Comparison of ENCODE assay signal across 10 mouse cellular contexts in the genomic region with DNA sequence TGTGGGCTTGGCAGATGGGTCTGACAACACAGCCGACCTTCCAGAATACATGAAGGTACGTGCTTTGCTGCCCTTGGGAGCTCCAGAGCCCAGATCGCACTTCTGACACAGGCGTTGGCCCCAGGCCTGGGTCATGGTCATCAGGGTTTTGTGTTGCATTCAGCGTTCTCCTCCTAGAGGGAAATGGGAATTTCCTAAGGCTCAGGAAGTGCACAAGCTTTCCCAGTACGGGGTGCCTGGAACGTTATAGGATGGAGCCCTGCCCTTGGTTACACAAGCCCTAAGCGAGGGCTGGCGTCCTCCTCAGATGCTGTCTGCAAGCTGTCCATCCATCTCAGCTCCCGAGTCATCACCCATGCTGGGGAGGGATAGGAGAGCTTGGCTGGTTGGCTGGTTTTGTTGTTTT. TPM values are rescaled to one million over a fixed set of nuclear protein-coding genes. Genes with fewer than 3 reads are reported as not detected.
DNase-seq lines count a peak whose midpoint lies in the region; ATAC-seq and TF ChIP-seq lines count a peak whose summit lies in the region.
"Had no signal": no experiment of that assay in that cellular context is flagged by ENCODE, and none has a peak within 500 bp of the region (broad histone marks: within the 10 kb centered on the region; RNA-seq: fewer than 3 reads in every experiment).

No protein-coding gene starts in this region.

- TF ChIP-seq CTCF in CH12.LX (conservative IDR thresholded peaks at IDR 0.05 in 1 of 2, IDR thresholded peaks at IDR 0.05 in 1 of 2; ENCODE audit: low read depth in 2 of 2, low read length in 2 of 2), result no peak
- TF ChIP-seq CTCF in cerebellum, adult 2 months (IDR thresholded peaks at IDR 0.05; ENCODE audit: borderline replicate concordance, insufficient read depth, low read depth, low read length), result no peak

- no peaks in the 10 kb centered on the region for H3K9me3 ChIP-seq in hindbrain, embryonic 10.5 days
- no peaks in the 10 kb centered on the region for H3K9me3 ChIP-seq in hindbrain, embryonic 12.5 days (replicated peaks)
- no peaks in the 10 kb centered on the region for H3K9me3 ChIP-seq in CH12.LX (replicated peaks; ENCODE audit: low read length)
- no peaks in the 10 kb centered on the region for H3K9me3 ChIP-seq in heart, embryonic 13.5 days
- H3K9me3 ChIP-seq in embryonic facial prominence, embryonic 10.5 days, result no peaks in the 10 kb centered on the region
- no peaks in the 10 kb centered on the region for H3K9me3 ChIP-seq in forebrain, embryonic 16.5 days (ENCODE audit: control insufficient read depth, low read length)
- H3K9me3 ChIP-seq: embryonic facial prominence, embryonic 15.5 days; midbrain, embryonic 13.5 days had no signal

- 73% methylated on average over 10 of the region's 10 CpGs for WGBS in hindbrain, embryonic 10.5 days
- 71% methylated on average over 10 of the region's 10 CpGs for WGBS in hindbrain, embryonic 12.5 days
- WGBS in cerebellum, adult 2 months, result 6% methylated on average over 10 of the region's 10 CpGs
- 65% methylated on average over 10 of the region's 10 CpGs for whole genome bisulfite sequencing in heart, embryonic 13.5 days
- WGBS in embryonic facial prominence, embryonic 10.5 days, result 72% methylated on average over 10 of the region's 10 CpGs
- WGBS in forebrain, embryonic 16.5 days, result 89% methylated on average over 10 of the region's 10 CpGs

- no peak overlapping the region for H3K4me2 ChIP-seq in hindbrain, embryonic 12.5 days (replicated peaks)
- no peak overlapping the region for H3K4me2 ChIP-seq in CH12.LX (ENCODE audit: insufficient read depth, low read depth, poor library complexity, severe bottlenecking)
- H3K4me2 ChIP-seq in heart, embryonic 13.5 days, result no peak overlapping the region
- no peak overlapping the region for H3K4me2 ChIP-seq in forebrain, embryonic 16.5 days (ENCODE audit: low read length)
- H3K4me2 ChIP-seq: embryonic facial prominence, embryonic 15.5 days; midbrain, embryonic 13.5 days had no signal

- peaks cover 72% of the 10 kb centered on the region for H3K4me1 ChIP-seq in hindbrain, embryonic 10.5 days (replicated peaks)
- H3K4me1 ChIP-seq in hindbrain, embryonic 12.5 days, result peaks cover 22% of the 10 kb centered on the region
- peaks cover 76 to 99% of the 10 kb centered on the region in 2 experiments for H3K4me1 ChIP-seq in CH12.LX (ENCODE audit: control insufficient read depth in 1 of 2, insufficient read depth in 2 of 2)
- H3K4me1 ChIP-seq in cerebellum, adult 2 months (ENCODE audit: control insufficient read depth, insufficient read depth, low read length), result peaks cover 63% of the 10 kb centered on the region
- H3K4me1 ChIP-seq in heart, embryonic 13.5 days, result peaks cover 90% of the 10 kb centered on the region
- peaks cover 81% of the 10 kb centered on the region for H3K4me1 ChIP-seq in embryonic facial prominence, embryonic 10.5 days
- no peaks in the 10 kb centered on the region for H3K4me1 ChIP-seq in forebrain, embryonic 16.5 days (replicated peaks; ENCODE audit: control insufficient read depth, insufficient read depth, low read length)

- H3K9ac ChIP-seq in hindbrain, embryonic 12.5 days, result no peak overlapping the region
- H3K9ac ChIP-seq in CH12.LX (ENCODE audit: insufficient read depth, low read depth), result no peak overlapping the region
- H3K9ac ChIP-seq in heart, embryonic 13.5 days, result no peak overlapping the region
- no peak overlapping the region for H3K9ac ChIP-seq in forebrain, embryonic 16.5 days (replicated peaks; ENCODE audit: low read depth, low read length)
- H3K9ac ChIP-seq: embryonic facial prominence, embryonic 15.5 days; midbrain, embryonic 13.5 days had no signal

- ATAC-seq in hindbrain, embryonic 12.5 days (ENCODE audit: low FRiP score), result no peak
- no peak for ATAC-seq in heart, embryonic 13.5 days (ENCODE audit: extremely low read depth, insufficient number of reproducible peaks, low FRiP score, low TSS enrichment)
- no peak for ATAC-seq in forebrain, embryonic 16.5 days
- ATAC-seq: midbrain, embryonic 13.5 days had no signal

- no peaks in the 10 kb centered on the region for H3K27me3 ChIP-seq in hindbrain, embryonic 10.5 days (ENCODE audit: insufficient read depth, poor library complexity, severe bottlenecking)
- H3K27me3 ChIP-seq in hindbrain, embryonic 12.5 days, result no peaks in the 10 kb centered on the region
- H3K27me3 ChIP-seq in CH12.LX (replicated peaks), result no peaks in the 10 kb centered on the region
- no peaks in the 10 kb centered on the region for H3K27me3 ChIP-seq in cerebellum, adult 2 months (ENCODE audit: control insufficient read depth, insufficient read depth, low read length)
- no peaks in the 10 kb centered on the region for H3K27me3 ChIP-seq in heart, embryonic 13.5 days (replicated peaks)
- no peaks in the 10 kb centered on the region for H3K27me3 ChIP-seq in embryonic facial prominence, embryonic 10.5 days (replicated peaks; ENCODE audit: low read depth, poor library complexity, severe bottlenecking)
- no peaks in the 10 kb centered on the region for H3K27me3 ChIP-seq in forebrain, embryonic 16.5 days (replicated peaks; ENCODE audit: control insufficient read depth, insufficient read depth, low read length)
- H3K27me3 ChIP-seq: embryonic facial prominence, embryonic 15.5 days; midbrain, embryonic 13.5 days had no signal

- TF ChIP-seq RAD21 in CH12.LX (IDR thresholded peaks at IDR 0.05; ENCODE audit: low read depth, low read length), result no peak

- TF ChIP-seq EP300 in CH12.LX (IDR thresholded peaks at IDR 0.05; ENCODE audit: low read length), result no peak

- H3K4me3 ChIP-seq in hindbrain, embryonic 10.5 days, result no peak overlapping the region
- H3K4me3 ChIP-seq in hindbrain, embryonic 12.5 days, result no peak overlapping the region
- H3K4me3 ChIP-seq in CH12.LX (replicated peaks in 1 of 3; ENCODE audit: low read depth in 2 of 3, low read length in 2 of 3, poor library complexity in 1 of 3), result peak overlapping the region in 1 of 3 experiments; percentile 1
- H3K4me3 ChIP-seq in cerebellum, adult 2 months (replicated peaks; ENCODE audit: insufficient read depth, low read depth, low read length), result no peak overlapping the region
- no peak overlapping the region for H3K4me3 ChIP-seq in heart, embryonic 13.5 days
- H3K4me3 ChIP-seq in embryonic facial prominence, embryonic 10.5 days, result no peak overlapping the region
- H3K4me3 ChIP-seq in forebrain, embryonic 16.5 days (replicated peaks; ENCODE audit: low read length), result no peak overlapping the region
- H3K4me3 ChIP-seq: embryonic facial prominence, embryonic 15.5 days; midbrain, embryonic 13.5 days had no signal

- DNase-seq in hindbrain, embryonic 10.5 days (ENCODE audit: low spot score), result no peak
- DNase-seq in CH12.LX (ENCODE audit: extremely low read depth), result no peak
- DNase-seq in cerebellum, adult 2 months, result peak; percentile 70 to 83
- DNase-seq in embryonic facial prominence, embryonic 10.5 days (ENCODE audit: low spot score), result no peak
- no peak for DNase-seq in urinary bladder, adult 18-20 months (ENCODE audit: low spot score in 2 of 2)

- TF ChIP-seq POLR2A in CH12.LX (IDR thresholded peaks at IDR 0.05; ENCODE audit: low read depth, low read length), result no peak
- TF ChIP-seq POLR2A in cerebellum, adult 2 months (IDR thresholded peaks at IDR 0.05; ENCODE audit: borderline replicate concordance, insufficient read depth, low read length), result no peak

- H3K36me3 ChIP-seq in hindbrain, embryonic 10.5 days, result no peaks in the 10 kb centered on the region; the same call in 1 of the 2 replicates
- peaks cover 6% of the 10 kb centered on the region; the same call in 1 of the 2 replicates for H3K36me3 ChIP-seq in hindbrain, embryonic 12.5 days
- H3K36me3 ChIP-seq in CH12.LX (replicated peaks in 1 of 2; ENCODE audit: control insufficient read depth in 1 of 2, insufficient read depth in 1 of 2, low read length in 1 of 2), result peaks cover 39 to 80% of the 10 kb centered on the region in 2 experiments
- H3K36me3 ChIP-seq in heart, embryonic 13.5 days, result peaks cover 12% of the 10 kb centered on the region
- peaks cover 23% of the 10 kb centered on the region for H3K36me3 ChIP-seq in embryonic facial prominence, embryonic 10.5 days (replicated peaks)
- H3K36me3 ChIP-seq in forebrain, embryonic 16.5 days (ENCODE audit: control insufficient read depth, insufficient read depth), result no peaks in the 10 kb centered on the region; the same call in 1 of the 2 replicates
- H3K36me3 ChIP-seq: embryonic facial prominence, embryonic 15.5 days had no signal

- H3K27ac ChIP-seq in hindbrain, embryonic 10.5 days, result peak overlapping the region; percentile 50
- no peak overlapping the region for H3K27ac ChIP-seq in hindbrain, embryonic 12.5 days
- H3K27ac ChIP-seq in CH12.LX (ENCODE audit: insufficient read depth, low read depth), result peak overlapping the region; percentile 65
- peak overlapping the region; percentile 49 for H3K27ac ChIP-seq in cerebellum, adult 2 months (ENCODE audit: insufficient read depth, low read length)
- H3K27ac ChIP-seq in heart, embryonic 13.5 days (replicated peaks), result peak overlapping the region; percentile 16
- no peak overlapping the region for H3K27ac ChIP-seq in embryonic facial prominence, embryonic 10.5 days (replicated peaks)
- no peak overlapping the region for H3K27ac ChIP-seq in forebrain, embryonic 16.5 days (ENCODE audit: low read length)
- H3K27ac ChIP-seq: embryonic facial prominence, embryonic 15.5 days; midbrain, embryonic 13.5 days had no signal

- dilution Hi-C loops in CH12.LX (cut with MboI; ENCODE audit: extremely low pct_ligation_motif_present, extremely low pct_unique_long_range_greater_than_20kb, low sequenced_read_pairs), result no loop called here

- in situ Hi-C loops in CH12.LX (cut with MboI; ENCODE audit: low pct_ligation_motif_present, low pct_unique_long_range_greater_than_20kb, low sequenced_read_pairs), result no loop called here

- peaks cover 80% of the 10 kb centered on the region for H3K79me2 ChIP-seq in CH12.LX (replicated peaks; ENCODE audit: control insufficient read depth, extremely low read depth, insufficient read depth, poor library complexity, severe bottlenecking)

TF ChIP-seq in CH12.LX, 34 proteins besides CTCF, POLR2A, EP300 and RAD21 (continues in another document):
- TF ChIP-seq TCF12 (IDR thresholded peaks at IDR 0.05; ENCODE audit: low read depth, low read length) (no peak), USF2 (conservative IDR thresholded peaks at IDR 0.05; ENCODE audit: low read depth, low read length) (no peak), PAX5 (IDR thresholded peaks at IDR 0.05; ENCODE audit: low read length) (no peak), MAZ (IDR thresholded peaks at IDR 0.05; ENCODE audit: low read depth, low read length) (no peak)

RNA-seq across cellular contexts. Expression of a gene that starts 23.2 kb away (rescaled TPM):
- 19.3 and 23.7 TPM in 2 replicates for polyA plus RNA-seq in hindbrain, embryonic 10.5 days (2016; fragmentation: Nextera tagmentation; extraction: Ambion mirVana)
- polyA plus RNA-seq in hindbrain, embryonic 12.5 days (2016; fragmentation: Nextera tagmentation; extraction: Ambion mirVana), result 54.9 and 68.0 TPM in 2 replicates
- total RNA-seq in CH12.LX (2012; rRNA removed) (50.2 and 64.6 TPM in 2 replicates), CH12.LX (2014; rRNA removed) (53.0 and 57.4 TPM in 2 replicates)
- 158 and 164 TPM in 2 replicates for polyA plus RNA-seq in CH12.LX (2012; ENCODE audit: insufficient read length, low read depth)
- polyA plus RNA-seq in cerebellum, adult 2 months (2012; rRNA removed), result 72.9 and 77.1 TPM in 2 replicates
- 26.7 and 28.2 TPM in 2 replicates for polyA plus RNA-seq in heart, embryonic 13.5 days (2015; fragmentation: Nextera tagmentation; extraction: Ambion mirVana)
- polyA plus RNA-seq in embryonic facial prominence, embryonic 10.5 days (2016; fragmentation: Nextera tagmentation; extraction: Ambion mirVana), result 26.3 and 30.2 TPM in 2 replicates
- polyA plus RNA-seq in forebrain, embryonic 16.5 days (2015; fragmentation: Nextera tagmentation; extraction: Ambion mirVana), result 120 and 128 TPM in 2 replicates

Comparison
In these comparisons a context has a peak if more than half of its experiments do, and no peak if none do; other contexts are left out.
1. H3K27ac ChIP-seq: peak in hindbrain, embryonic 10.5 days (single experiment), CH12.LX (single experiment), cerebellum, adult 2 months (single experiment) and heart, embryonic 13.5 days (single experiment); none in hindbrain, embryonic 12.5 days (single experiment), embryonic facial prominence, embryonic 10.5 days (single experiment) and forebrain, embryonic 16.5 days (single experiment).
2. DNase-seq: peak in cerebellum, adult 2 months (2 of 2); none in hindbrain, embryonic 10.5 days (single experiment), CH12.LX (single experiment), embryonic facial prominence, embryonic 10.5 days (single experiment) and urinary bladder, adult 18-20 months (0 of 2).